Mouse (Mus musculus) embryonic facial prominence, embryonic 14.5 days (tissue): ENCODE data around the gene Uba7. TPM values are rescaled to one million over a fixed set of nuclear protein-coding genes. Genes with fewer than 3 reads are reported as not detected.

Source experiments
- ATAC-seq: fragments of 200-750 bp; cut with Nextera tagmentation; 2 replicates; pipeline ENCODE4 v1.8.0; 2017; ENCODE audit warnings: low read depth, moderate number of reproducible peaks, moderate TSS enrichment
- DNase-seq: peaks from one replicate; pipeline ENCODE4 v3.0.0-alpha.2; 2015; ENCODE audit warnings: low spot score
- H3K27ac ChIP-seq: fragments of 300-500 bp; sonication (generic); replicated peaks from 2 replicates; pipeline ENCODE4 v1.5.1; 2014; ENCODE audit warnings: low read depth, mild to moderate bottlenecking, low read length, moderate library complexity
- H3K27me3 ChIP-seq: fragments of 300-500 bp; sonication (generic); replicated peaks from 2 replicates; pipeline ENCODE4 v1.6.1; 2014; ENCODE audit warnings: low read length; ENCODE audit not compliant: control insufficient read depth, insufficient read depth
- H3K36me3 ChIP-seq: fragments of 300-500 bp; sonication (generic); 2 replicates; pipeline ENCODE4 v1.6.1; 2014; ENCODE audit warnings: low read length, mixed read lengths; ENCODE audit not compliant: control insufficient read depth, insufficient read depth
- H3K4me1 ChIP-seq: fragments of 300-500 bp; sonication (generic); 2 replicates; pipeline ENCODE4 v1.6.1; 2014; ENCODE audit warnings: antibody characterized with exemption, low read length; ENCODE audit not compliant: control insufficient read depth, insufficient read depth
- H3K4me2 ChIP-seq: fragments of 300-500 bp; sonication (generic); 2 replicates; pipeline ENCODE4 v1.6.1; 2014; ENCODE audit warnings: low read depth, mild to moderate bottlenecking, low read length, moderate library complexity, mixed read lengths
- H3K4me3 ChIP-seq: fragments of 300-500 bp; sonication (generic); 2 replicates; pipeline ENCODE4 v1.5.1; 2014; ENCODE audit warnings: low read depth, mild to moderate bottlenecking, low read length
- H3K9ac ChIP-seq: fragments of 300-500 bp; sonication (generic); 2 replicates; pipeline ENCODE4 v1.6.1; 2014; ENCODE audit warnings: low read depth, mild to moderate bottlenecking, low read length, moderate library complexity, mixed read lengths
- H3K9me3 ChIP-seq: fragments of 300-500 bp; sonication (generic); 2 replicates; pipeline ENCODE4 v1.6.1; 2016; ENCODE audit warnings: low read length; ENCODE audit not compliant: control insufficient read depth
- WGBS: fragments of 180-500 bp; shearing (Covaris S2); extraction: QIAGEN DNeasy Blood & Tissue Kit; methylation state at CpG from one replicate; pipeline ENCODE4 v1.1.7; 2014; 5-methylcytosine and 5-hydroxymethylcytosine counted together
- polyA plus RNA-seq: library from polyadenylated mRNA; unstranded; fragments of >200 nt; fragmentation: Nextera tagmentation; extraction: Ambion mirVana; gene quantifications from 2 replicates; pipeline ENCODE4 v1.2.1, GENCODE M21; 2014

Gene Uba7
- polyA plus RNA-seq, 1 experiment from 2014 or later, result 25.5 TPM

- peaks cover 38% of the 10 kb centered on the region for H3K4me1 ChIP-seq
- ATAC-seq (peak; percentile 79), DNase-seq (peak; percentile 96)
- peak within 1 kb of the TSS; percentile 77 for H3K4me3 ChIP-seq
- H3K9me3 ChIP-seq, result no peaks in the 10 kb centered on the region
- H3K27me3 ChIP-seq, result no peaks in the 10 kb centered on the region
- peak within 1 kb of the TSS; percentile 98 for H3K27ac ChIP-seq
- peak within 1 kb of the TSS; percentile 83 for H3K9ac ChIP-seq
- 14% methylated on average over 12 of the region's 14 CpGs for WGBS
- H3K36me3 ChIP-seq, result peaks cover 9% of the 10 kb centered on the region; the same call in 1 of the 2 replicates
- peak within 1 kb of the TSS; percentile 74 for H3K4me2 ChIP-seq
Measured at GRCm38 (mm10) chr9:107982681-107983346, 7.5 kb downstream of the Uba7 start, which contains the start of gene Gm20661. TSS of gene Gm20661 (plus strand) at chr9:107983058.

DNA sequence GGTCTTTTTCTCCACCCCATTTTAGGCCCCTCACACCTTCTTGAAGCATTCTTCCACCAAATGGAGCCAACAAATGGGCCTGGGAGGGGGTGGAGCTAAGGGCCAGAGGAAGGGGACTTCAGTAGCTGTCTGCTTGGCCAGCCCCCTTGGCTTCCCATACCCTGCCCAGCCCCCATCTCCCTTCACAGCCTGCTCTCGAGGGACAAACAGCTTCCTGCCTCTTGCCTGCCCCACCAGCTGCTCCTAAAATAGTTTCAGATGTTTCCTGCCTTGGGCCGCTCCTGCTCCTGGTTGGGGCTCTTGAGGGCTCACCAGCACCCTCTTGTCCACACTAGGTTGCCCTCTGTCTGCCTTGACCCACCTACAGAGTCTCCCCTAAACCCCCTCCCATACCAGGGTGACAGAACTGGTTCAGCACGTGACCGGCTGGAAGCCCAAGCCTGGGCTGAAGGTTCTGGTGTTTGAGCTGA, 8.2 kb downstream of the Uba7 start:
- peak; percentile 96 for DNase-seq
- 6% methylated on average over 4 of the region's 4 CpGs for WGBS
- no peaks in the 10 kb centered on the region for H3K9me3 ChIP-seq
- H3K4me2 ChIP-seq, result peak overlapping the region; percentile 74
- peak; percentile 62 for ATAC-seq
- peaks cover 9% of the 10 kb centered on the region; the same call in 1 of the 2 replicates for H3K36me3 ChIP-seq
- H3K4me3 ChIP-seq, result peak overlapping the region; percentile 77
- H3K9ac ChIP-seq, result peak overlapping the region; percentile 83
- peak overlapping the region; percentile 98 for H3K27ac ChIP-seq
- H3K27me3 ChIP-seq, result no peaks in the 10 kb centered on the region
- H3K4me1 ChIP-seq, result peaks cover 38% of the 10 kb centered on the region

GRCm38 (mm10) chr9:107984052-107984753, 8.9 kb downstream of the Uba7 start:
- H3K36me3 ChIP-seq, result peaks cover 9% of the 10 kb centered on the region; the same call in 1 of the 2 replicates
- no peaks in the 10 kb centered on the region for H3K27me3 ChIP-seq
- DNase-seq, result no peak
- 23% methylated on average over 19 of the region's 19 CpGs for WGBS
- peak overlapping the region; percentile 98 for H3K27ac ChIP-seq
- no peak for ATAC-seq
- no peaks in the 10 kb centered on the region for H3K9me3 ChIP-seq
- peak overlapping the region; percentile 83 for H3K9ac ChIP-seq
- H3K4me3 ChIP-seq, result peak overlapping the region; percentile 77
- peaks cover 38% of the 10 kb centered on the region for H3K4me1 ChIP-seq
- peak overlapping the region; percentile 74 for H3K4me2 ChIP-seq

DNA sequence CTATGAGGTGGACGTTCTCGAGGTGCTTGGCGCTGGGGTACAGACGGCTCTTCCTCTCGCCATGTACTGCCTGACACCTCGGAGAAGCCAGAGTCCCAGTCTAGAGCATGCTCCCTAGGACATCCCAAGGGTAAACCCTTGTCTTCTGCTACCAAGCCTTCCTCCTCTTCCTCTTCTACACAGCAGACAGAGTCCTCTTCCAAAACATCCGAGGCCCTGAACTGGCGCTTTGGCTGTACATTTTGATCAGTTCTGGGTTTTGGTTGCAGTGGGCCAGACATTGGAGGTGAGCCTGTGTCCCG, 9.4 kb downstream of the Uba7 start:
- H3K4me1 ChIP-seq, result peaks cover 38% of the 10 kb centered on the region

GRCm38 (mm10) chr9:107985131-107986119, 10.1 kb downstream of the Uba7 start, which contains the start of gene Inka1:
TSS of gene Inka1 (minus strand) at chr9:107985879.
- H3K4me1 ChIP-seq, result peaks cover 35% of the 10 kb centered on the region
- WGBS, result under 1% methylated on average over 43 of the region's 58 CpGs

More for the DNA sequence above, 9.4 kb downstream of the Uba7 start:
- no peak for ATAC-seq
- H3K9me3 ChIP-seq, result no peaks in the 10 kb centered on the region
- DNase-seq, result no peak
- peaks cover 9% of the 10 kb centered on the region; the same call in 1 of the 2 replicates for H3K36me3 ChIP-seq
- peak overlapping the region; percentile 83 for H3K9ac ChIP-seq
- H3K27ac ChIP-seq, result peak overlapping the region; percentile 98
- no peaks in the 10 kb centered on the region for H3K27me3 ChIP-seq
- peak overlapping the region; percentile 74 for H3K4me2 ChIP-seq
- 22% methylated on average over 9 of the region's 9 CpGs for WGBS
- peak overlapping the region; percentile 77 for H3K4me3 ChIP-seq

DNA sequence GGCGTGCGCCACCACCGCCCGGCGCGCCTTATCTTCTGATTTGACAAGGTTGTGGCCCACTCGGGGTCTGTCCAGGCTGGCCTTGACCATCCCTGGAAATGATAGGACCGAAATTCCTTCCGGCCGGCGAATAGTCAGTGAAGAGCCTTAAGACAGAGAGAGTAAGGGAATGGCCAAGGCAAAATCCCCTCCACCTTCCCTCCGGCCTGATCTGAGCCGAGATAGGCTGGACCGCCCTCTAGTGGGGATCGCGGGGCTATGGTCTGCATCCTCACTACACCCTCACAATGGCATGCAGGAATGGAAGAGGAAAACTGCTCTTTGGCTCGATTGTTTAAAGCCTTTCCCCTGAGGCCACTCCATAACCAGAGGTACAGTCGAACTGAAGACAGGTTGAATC, 11.1 kb downstream of the Uba7 start:
- DNase-seq (peak; percentile 91), ATAC-seq (peak; percentile 39; the same call in 1 of the 2 replicates)
- H3K36me3 ChIP-seq, result peaks cover 9% of the 10 kb centered on the region; the same call in 1 of the 2 replicates
- H3K4me3 ChIP-seq, result peak overlapping the region; percentile 77
- peaks cover 25% of the 10 kb centered on the region for H3K4me1 ChIP-seq
- H3K4me2 ChIP-seq, result peak overlapping the region; percentile 74
- H3K27me3 ChIP-seq, result no peaks in the 10 kb centered on the region
- H3K9me3 ChIP-seq, result no peaks in the 10 kb centered on the region
- peak overlapping the region; percentile 83 for H3K9ac ChIP-seq
- whole genome bisulfite sequencing, result 6% methylated on average over 18 of the region's 18 CpGs
- H3K27ac ChIP-seq, result peak overlapping the region; percentile 98

More at GRCm38 (mm10) chr9:107985131-107986119, 10.1 kb downstream of the Uba7 start, which contains the start of gene Inka1:
- Histone ChIP-seq H3K27ac (peak within 1 kb of the TSS; percentile 98), H3K9me3 (no peaks in the 10 kb centered on the region), H3K9ac (peak within 1 kb of the TSS; percentile 83), H3K27me3 (no peaks in the 10 kb centered on the region), H3K4me2 (peak within 1 kb of the TSS; percentile 74), H3K4me3 (peak within 1 kb of the TSS; percentile 77), H3K36me3 (peaks cover 9% of the 10 kb centered on the region; the same call in 1 of the 2 replicates)
- ATAC-seq (peak; percentile 67), DNase-seq (peak; percentile 95)

- H3K27ac ChIP-seq, result peak overlapping the region; percentile 58
- DNase-seq (peak; percentile 55), ATAC-seq (no peak)
Measured at GRCm38 (mm10) chr9:107987950-107988349, 12.6 kb downstream of the Uba7 start.

GRCm38 (mm10) chr9:107992197-107992596, 16.9 kb downstream of the Uba7 start, which contains the start of gene Cdhr4:
TSS of gene Cdhr4 (plus strand) at chr9:107992497.
- no peaks in the 10 kb centered on the region for H3K4me1 ChIP-seq
- H3K4me2 ChIP-seq, result no peak within 1 kb of the TSS
- no peaks in the 10 kb centered on the region for H3K27me3 ChIP-seq
- H3K36me3 ChIP-seq, result no peaks in the 10 kb centered on the region
- DNase-seq, result peak; percentile 30
- H3K4me3 ChIP-seq, result no peak within 1 kb of the TSS
- ATAC-seq, result no peak
- H3K27ac ChIP-seq, result no peak within 1 kb of the TSS
- WGBS, result 33% methylated on average over 2 of the region's 2 CpGs
- no peak within 1 kb of the TSS for H3K9ac ChIP-seq
- H3K9me3 ChIP-seq, result no peaks in the 10 kb centered on the region

More at GRCm38 (mm10) chr9:107987950-107988349, 12.6 kb downstream of the Uba7 start:
- H3K27me3 ChIP-seq, result no peaks in the 10 kb centered on the region
- no peak overlapping the region for H3K4me3 ChIP-seq
- no peak overlapping the region for H3K9ac ChIP-seq
- H3K9me3 ChIP-seq, result no peaks in the 10 kb centered on the region
- peaks cover 9% of the 10 kb centered on the region; the same call in 1 of the 2 replicates for H3K36me3 ChIP-seq
- peaks cover 16% of the 10 kb centered on the region for H3K4me1 ChIP-seq
- 34% methylated on average over 3 of the region's 3 CpGs for WGBS
- no peak overlapping the region for H3K4me2 ChIP-seq
